Mouse (Mus musculus) right cerebral cortex, postnatal 36 days (tissue): Measurements from ENCODE around the gene Gm17428.
"Not testable (repeated sequence)": the region's sequence is repeated elsewhere in the genome, so short reads cannot be mapped to it uniquely, and the experiment has no call there.

Experiments
- DNase-seq, 2 experiments: peaks; one replicate each; pipeline ENCODE4 v3.0.0; 2022; ENCODE audit warnings: low spot score in 2 of 2, mixed read lengths in 1 of 2

The Gm17428 gene

GRCm38 (mm10) chr14:54976633-54977032 is at the start of gene Gm17428:
TSS of gene Gm17428 (plus strand) at chr14:54976933.
- no peak for DNase-seq

GRCm38 (mm10) chr14:54927296-54927695 is 49.4 kb upstream of the Gm17428 start:
- DNase-seq = no peak

GRCm38 (mm10) chr14:54929801-54930200 is 46.9 kb upstream of the Gm17428 start:
- no peak for DNase-seq

GRCm38 (mm10) chr14:54930431-54930830 is 46.3 kb upstream of the Gm17428 start:
- no peak for DNase-seq

GRCm38 (mm10) chr14:54932645-54933150 is 44.0 kb upstream of the Gm17428 start, which contains the start of gene Il25:
TSS of gene Il25 (plus strand) at chr14:54932695.
- no peak for DNase-seq

- peak; percentile 59 to 61 for DNase-seq
These were observed 40.6 kb upstream of the Gm17428 start, which contains the start of gene Cmtm5 for GRCm38 (mm10) chr14:54935904-54936830. TSS of gene Cmtm5 (plus strand) at chr14:54936261.

- DNase-seq = no peak
These were observed 39.9 kb upstream of the Gm17428 start for GRCm38 (mm10) chr14:54936831-54937160.

- no peak for DNase-seq
These were observed 39.2 kb upstream of the Gm17428 start for GRCm38 (mm10) chr14:54937361-54938182.

- DNase-seq = no peak
These were observed 38.1 kb upstream of the Gm17428 start for GRCm38 (mm10) chr14:54938431-54939219.

GRCm38 (mm10) chr14:54939434-54940175 is 37.1 kb upstream of the Gm17428 start:
- DNase-seq = peak in 1 of 2 experiments; percentile 14

GRCm38 (mm10) chr14:54940176-54940530 is 36.6 kb upstream of the Gm17428 start:
- no peak for DNase-seq

GRCm38 (mm10) chr14:54941024-54941978 is 35.4 kb upstream of the Gm17428 start:
- DNase-seq = no peak

GRCm38 (mm10) chr14:54942479-54942878 is 34.3 kb upstream of the Gm17428 start:
- no peak for DNase-seq

- no peak for DNase-seq
These were observed 32.8 kb upstream of the Gm17428 start for GRCm38 (mm10) chr14:54943971-54944370.

- DNase-seq = no peak
These were observed 31.8 kb upstream of the Gm17428 start for GRCm38 (mm10) chr14:54944939-54945338.

- DNase-seq = no peak
These were observed 30.6 kb upstream of the Gm17428 start for GRCm38 (mm10) chr14:54945975-54946704.

GRCm38 (mm10) chr14:54947008-54947407 is 29.7 kb upstream of the Gm17428 start:
- DNase-seq = not testable (repeated sequence)

GRCm38 (mm10) chr14:54948781-54949180 is 28.0 kb upstream of the Gm17428 start:
- no peak for DNase-seq

GRCm38 (mm10) chr14:54950493-54950892 is 26.2 kb upstream of the Gm17428 start:
- DNase-seq = no peak
